Mouse (Mus musculus): Measurements from ENCODE around the gene Ndufa4l2.

Ndufa4l2 gene

GRCm38 (mm10) chr10:127526048-127526447, 11.3 kb downstream of the Ndufa4l2 start:
- DNase-seq (ENCODE audit: low read depth, low spot score), result no peak

GRCm38 (mm10) chr10:127526681-127527080, 11.9 kb downstream of the Ndufa4l2 start:
- no peak for DNase-seq (ENCODE audit: low read depth, low spot score)

- no peak for DNase-seq (ENCODE audit: low read depth, low spot score)
Measured at GRCm38 (mm10) chr10:127527481-127527880, 12.7 kb downstream of the Ndufa4l2 start.

- no peak for DNase-seq (ENCODE audit: low read depth, low spot score)
Measured at GRCm38 (mm10) chr10:127530945-127531344, 16.2 kb downstream of the Ndufa4l2 start.

GRCm38 (mm10) chr10:127531548-127531947, 16.8 kb downstream of the Ndufa4l2 start:
- DNase-seq (ENCODE audit: low read depth, low spot score), result no peak

GRCm38 (mm10) chr10:127534036-127534928, 19.5 kb downstream of the Ndufa4l2 start, which contains the start of gene Nxph4:
TSS of gene Nxph4 (minus strand) at chr10:127534559.
- no peak for DNase-seq (ENCODE audit: low read depth, low spot score)

- DNase-seq (ENCODE audit: low read depth, low spot score), result no peak
Measured at GRCm38 (mm10) chr10:127534929-127535384, 20.2 kb downstream of the Ndufa4l2 start.

- peak; percentile 80 for DNase-seq (ENCODE audit: low read depth, low spot score)
Measured at GRCm38 (mm10) chr10:127536586-127537314, 22.0 kb downstream of the Ndufa4l2 start.

- peak; percentile 85 for DNase-seq (ENCODE audit: low read depth, low spot score)
Measured at GRCm38 (mm10) chr10:127537854-127538583, 23.3 kb downstream of the Ndufa4l2 start.

- DNase-seq (ENCODE audit: low read depth, low spot score), result no peak
Measured at GRCm38 (mm10) chr10:127541510-127541909, 26.7 kb downstream of the Ndufa4l2 start.

- no peak for DNase-seq (ENCODE audit: low read depth, low spot score)
Measured at GRCm38 (mm10) chr10:127542084-127542483, 27.3 kb downstream of the Ndufa4l2 start.

- no peak for DNase-seq (ENCODE audit: low read depth, low spot score)
Measured at GRCm38 (mm10) chr10:127542720-127543119, 28.0 kb downstream of the Ndufa4l2 start.

- no peak for DNase-seq (ENCODE audit: low read depth, low spot score)
Measured at GRCm38 (mm10) chr10:127543916-127544315, 29.1 kb downstream of the Ndufa4l2 start.

GRCm38 (mm10) chr10:127544375-127544774, 29.6 kb downstream of the Ndufa4l2 start:
- DNase-seq (ENCODE audit: low read depth, low spot score), result no peak

GRCm38 (mm10) chr10:127546505-127546904, 31.7 kb downstream of the Ndufa4l2 start:
- no peak for DNase-seq (ENCODE audit: low read depth, low spot score)

GRCm38 (mm10) chr10:127548236-127548635, 33.5 kb downstream of the Ndufa4l2 start:
- DNase-seq (ENCODE audit: low read depth, low spot score), result no peak

- no peak for DNase-seq (ENCODE audit: low read depth, low spot score)
Measured at GRCm38 (mm10) chr10:127549892-127550291, 35.1 kb downstream of the Ndufa4l2 start.

- DNase-seq (ENCODE audit: low read depth, low spot score), result peak; percentile 89
Measured at GRCm38 (mm10) chr10:127555703-127556102, 40.9 kb downstream of the Ndufa4l2 start.

- peak; percentile 64 for DNase-seq (ENCODE audit: low read depth, low spot score)
Measured at GRCm38 (mm10) chr10:127557397-127557796, 42.6 kb downstream of the Ndufa4l2 start.

GRCm38 (mm10) chr10:127561145-127561544, 46.4 kb downstream of the Ndufa4l2 start:
- no peak for DNase-seq (ENCODE audit: low read depth, low spot score)

- DNase-seq (ENCODE audit: low read depth, low spot score), result no peak
Measured at GRCm38 (mm10) chr10:127563840-127564239, 49.1 kb downstream of the Ndufa4l2 start.

GRCm38 (mm10) chr10:127564301-127564700, 49.5 kb downstream of the Ndufa4l2 start:
- peak; percentile 82 for DNase-seq (ENCODE audit: low read depth, low spot score)

Data from ES-CJ7 (cell line).